Mouse (Mus musculus) retina, embryonic 14.5 days (tissue): ENCODE results near the gene Sec14l5.
A peak's percentile ranks its signal among the peaks of the same experiment; 100 is the strongest.
"Not testable (repeated sequence)": the region's sequence is repeated elsewhere in the genome, so short reads cannot be mapped to it uniquely, and the experiment has no call there.

Experiments
- DNase-seq: peaks from one replicate; pipeline ENCODE4 v3.0.0-alpha.2; 2015; ENCODE audit warnings: low spot score

Sec14l5 gene

GRCm38 (mm10) chr16:5214126-5214525 is 67.2 kb downstream of the Sec14l5 start:
- no peak for DNase-seq

GRCm38 (mm10) chr16:5216686-5217085 is 69.8 kb downstream of the Sec14l5 start:
- no peak for DNase-seq

- DNase-seq = no peak
Measured at GRCm38 (mm10) chr16:5217341-5218133, 70.6 kb downstream of the Sec14l5 start.

- no peak for DNase-seq
Measured at GRCm38 (mm10) chr16:5221403-5221802, 74.5 kb downstream of the Sec14l5 start.

GRCm38 (mm10) chr16:5222140-5222539 is 75.2 kb downstream of the Sec14l5 start, which contains the start of gene AU021092:
AU021092 (minus strand) TSS chr16:5222299.
- DNase-seq = no peak

- not testable (repeated sequence) for DNase-seq
Measured at GRCm38 (mm10) chr16:5226534-5226933, 79.6 kb downstream of the Sec14l5 start.

- not testable (repeated sequence) for DNase-seq
Measured at GRCm38 (mm10) chr16:5227501-5227900, 80.6 kb downstream of the Sec14l5 start.

- DNase-seq = not testable (repeated sequence)
Measured at GRCm38 (mm10) chr16:5228103-5228502, 81.2 kb downstream of the Sec14l5 start.

GRCm38 (mm10) chr16:5232982-5233381 is 86.1 kb downstream of the Sec14l5 start:
- no peak for DNase-seq

GRCm38 (mm10) chr16:5233418-5234313 is 86.8 kb downstream of the Sec14l5 start, which contains the start of gene Alg1:
Alg1 (plus strand) TSS chr16:5233621.
- peak; percentile 95 for DNase-seq
